Mouse (Mus musculus): ENCODE measurements around the gene Ino80d. TPM values are rescaled to one million over a fixed set of nuclear protein-coding genes. Genes with fewer than 3 reads are reported as not detected.
"Not testable (repeated sequence)": the region's sequence is repeated elsewhere in the genome, so short reads cannot be mapped to it uniquely, and the experiment has no call there.

Gene Ino80d
- 10 to 100 TPM; 37.4 to 40.0 TPM for total RNA-seq (2021)
- long read RNA-seq, experiment 1, partial matches to known transcripts = 0 of 31 reads
- long read RNA-seq, experiment 1, other reads (novel, unspliced or antisense) = 31 of 31 reads
- long read RNA-seq, experiment 2, partial matches to known transcripts = 0 of 21 reads
- long read RNA-seq, experiment 2, other reads (novel, unspliced or antisense) = 21 of 21 reads

GRCm38 (mm10) chr1:63114136-63114781 lies at the start of gene Ino80d:
TSS of gene Ino80d (minus strand) at chr1:63114667.
- peak; percentile 57 for DNase-seq (ENCODE audit: low spot score in 2 of 2)

DNA sequence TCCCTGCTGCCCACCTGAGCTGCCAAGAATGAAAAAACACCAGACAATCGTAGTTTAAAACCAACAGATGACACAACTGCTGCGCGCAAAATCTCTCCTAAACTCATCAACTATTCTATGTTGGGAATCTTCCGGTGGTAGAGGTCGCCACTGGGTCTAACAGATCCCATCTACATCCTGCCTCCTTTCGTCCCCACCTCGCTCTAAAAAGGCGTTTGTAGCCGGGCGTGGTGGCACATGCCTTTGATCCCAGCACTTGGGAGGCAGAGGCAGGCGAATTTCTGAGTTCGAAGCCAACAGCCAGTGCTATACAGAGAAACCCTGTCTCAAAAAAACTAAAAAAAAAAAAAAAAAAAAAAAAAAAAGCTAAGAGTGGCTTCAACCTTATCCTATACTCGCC lies 25.8 kb upstream of the Ino80d start:
- no peak for DNase-seq (ENCODE audit: low spot score in 2 of 2)

- DNase-seq (ENCODE audit: low spot score in 2 of 2) = not testable (repeated sequence)
Measured at GRCm38 (mm10) chr1:63138586-63138985, 24.1 kb upstream of the Ino80d start.

DNA sequence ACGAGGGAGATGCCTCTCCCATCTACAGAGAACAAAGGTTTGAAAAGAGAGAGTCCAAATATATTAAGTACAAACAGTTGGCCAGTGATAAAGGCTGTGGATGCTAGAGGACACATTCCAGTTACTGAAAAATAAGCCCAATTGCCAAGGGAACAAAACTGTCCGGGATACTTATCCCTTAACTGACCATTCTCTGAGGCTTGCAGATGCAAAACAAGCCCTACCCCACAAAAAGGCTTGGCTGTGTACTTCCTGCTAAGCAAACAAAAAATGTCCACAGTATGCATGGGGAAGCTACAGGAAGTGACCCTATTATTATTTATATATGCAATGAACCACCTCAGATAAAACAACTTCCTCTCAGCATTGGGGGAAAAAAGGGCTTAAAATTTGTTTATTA lies 23.5 kb upstream of the Ino80d start:
- DNase-seq (ENCODE audit: low spot score in 2 of 2) = no peak

DNA sequence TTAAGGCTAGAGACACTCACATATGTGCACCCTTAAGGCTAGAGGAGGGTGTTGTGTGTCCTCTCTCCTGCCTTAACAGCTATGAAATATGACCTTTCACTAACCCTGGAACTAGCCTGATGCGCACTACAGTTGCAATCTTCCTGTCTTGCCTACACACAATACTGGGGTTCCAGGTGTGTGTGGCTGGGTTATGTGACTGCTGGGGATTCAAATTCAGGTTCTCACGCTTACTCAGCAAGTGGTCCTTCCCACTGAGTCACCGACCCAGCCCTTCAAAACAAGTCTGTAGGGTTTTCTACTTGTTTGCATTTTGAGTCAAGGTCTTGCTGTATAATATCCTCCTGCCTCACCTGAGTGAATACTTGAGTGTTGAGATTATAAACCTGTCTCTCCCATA lies 20.1 kb upstream of the Ino80d start:
- DNase-seq (ENCODE audit: low spot score in 2 of 2) = no peak

GRCm38 (mm10) chr1:63131766-63132165 lies 17.3 kb upstream of the Ino80d start:
- no peak for DNase-seq (ENCODE audit: low spot score in 2 of 2)

- no peak for DNase-seq (ENCODE audit: low spot score in 2 of 2)
Measured at GRCm38 (mm10) chr1:63130883-63131282, 16.4 kb upstream of the Ino80d start.

DNA sequence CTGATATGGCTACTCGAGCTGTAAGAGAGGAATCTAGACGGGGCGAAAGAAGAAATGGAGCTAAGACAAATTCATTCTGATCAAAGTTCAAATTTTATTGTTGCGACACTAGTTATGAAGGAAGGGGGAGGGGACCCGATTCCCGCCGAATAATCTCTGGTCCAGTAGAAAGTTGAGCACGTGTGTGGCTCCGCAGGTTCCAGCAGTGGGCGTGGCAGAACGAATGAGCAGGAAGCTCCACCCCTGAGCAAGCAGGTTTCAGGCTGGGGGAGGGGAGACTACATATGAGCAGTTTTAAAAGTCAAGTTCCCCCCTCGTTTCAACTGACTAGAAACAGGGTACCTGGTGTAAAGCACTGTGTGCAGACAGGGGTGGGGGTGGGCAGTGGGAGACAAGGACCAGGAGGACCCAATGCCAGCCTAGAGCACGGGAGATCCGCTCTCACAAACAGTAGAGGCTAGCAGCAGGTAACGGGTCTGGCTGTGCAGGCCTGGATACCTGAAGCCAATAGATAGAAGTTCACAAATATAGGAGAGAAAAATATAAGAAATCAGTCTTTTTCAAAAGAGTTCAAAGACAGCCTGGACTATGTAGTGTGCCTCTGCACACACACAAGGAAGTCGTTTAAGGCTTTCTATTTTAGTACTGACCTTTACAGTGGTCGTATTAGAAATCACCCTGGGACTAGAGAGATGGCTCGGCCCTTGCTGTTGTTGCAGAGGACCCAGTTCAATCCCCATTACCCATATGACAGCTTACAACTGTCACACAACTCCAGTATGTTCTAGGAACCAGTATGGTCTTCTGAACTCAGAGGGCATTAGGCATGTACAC lies 15.6 kb upstream of the Ino80d start:
- no peak for DNase-seq (ENCODE audit: low spot score in 2 of 2)

DNA sequence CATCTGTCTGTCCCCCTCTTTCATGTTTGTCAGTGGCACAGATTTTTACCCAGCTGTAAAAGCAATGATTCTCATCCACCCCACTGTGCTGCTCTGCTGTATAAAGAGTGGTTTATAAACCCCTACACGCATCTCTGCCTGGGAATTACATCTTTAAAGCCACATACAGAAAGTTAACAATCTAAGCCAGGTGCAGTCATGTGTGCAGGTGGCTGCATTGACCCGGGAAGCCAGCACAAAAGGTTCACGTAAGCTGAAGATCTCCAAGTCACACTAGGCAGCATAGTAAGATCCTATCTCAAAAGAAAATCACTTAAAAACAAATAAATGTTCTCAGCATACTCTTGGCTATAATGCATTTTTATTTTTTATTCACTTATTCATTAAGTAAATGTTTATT lies 14.8 kb upstream of the Ino80d start:
- DNase-seq (ENCODE audit: low spot score in 2 of 2) = no peak

- no peak for DNase-seq (ENCODE audit: low spot score in 2 of 2)
Measured at GRCm38 (mm10) chr1:63126206-63126605, 11.7 kb upstream of the Ino80d start.

GRCm38 (mm10) chr1:63123823-63124450 lies 9.5 kb upstream of the Ino80d start:
- no peak for DNase-seq (ENCODE audit: low spot score in 2 of 2)

- DNase-seq (ENCODE audit: low spot score in 2 of 2) = no peak
Measured at GRCm38 (mm10) chr1:63122005-63122404, 7.5 kb upstream of the Ino80d start.

DNA sequence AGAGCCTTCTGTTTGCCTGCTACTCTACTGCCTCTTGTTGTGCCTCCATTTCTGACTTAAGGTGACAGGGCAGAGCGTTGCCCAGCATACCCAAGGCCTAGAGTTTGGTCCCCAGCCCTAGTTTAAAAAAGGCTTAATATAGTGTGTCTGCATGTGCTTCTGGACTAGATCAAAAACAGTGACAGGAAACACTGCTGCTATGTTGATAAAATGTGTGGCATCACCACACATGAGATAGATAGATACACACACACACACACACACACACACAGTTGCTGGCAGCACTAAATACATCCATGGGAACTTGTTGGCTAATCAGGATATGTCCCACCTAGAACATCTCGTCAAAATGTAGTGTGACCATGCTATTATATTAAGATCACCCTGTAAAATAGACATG lies 5.9 kb upstream of the Ino80d start:
- no peak for DNase-seq (ENCODE audit: low spot score in 2 of 2)

GRCm38 (mm10) chr1:63119675-63120074 lies 5.2 kb upstream of the Ino80d start:
- DNase-seq (ENCODE audit: low spot score in 2 of 2) = no peak

DNA sequence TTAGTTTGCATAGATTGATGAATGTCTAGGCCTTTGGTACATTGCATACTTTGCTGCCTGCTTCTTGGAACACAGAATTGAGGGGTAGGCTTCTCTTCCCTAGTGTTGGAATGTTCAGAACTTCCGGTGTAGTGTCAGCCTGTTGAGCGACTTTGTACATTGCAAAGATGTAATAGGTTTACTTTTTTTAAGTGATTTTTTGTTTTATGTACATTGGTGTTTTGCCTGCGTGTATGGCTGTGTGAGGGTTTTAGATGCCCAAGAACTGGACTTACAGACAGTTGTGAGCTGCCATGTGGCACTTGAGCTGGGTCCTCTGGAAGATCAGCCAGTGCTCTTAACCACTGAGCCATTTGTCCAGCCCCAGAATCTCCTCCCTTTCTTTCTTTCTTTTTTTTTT lies 1.1 kb upstream of the Ino80d start:
- DNase-seq (ENCODE audit: low spot score in 2 of 2) = no peak

GRCm38 (mm10) chr1:63115096-63115495 lies 629 bp upstream of the Ino80d start:
- no peak for DNase-seq (ENCODE audit: low spot score in 2 of 2)

- DNase-seq (ENCODE audit: low spot score in 2 of 2) = peak; percentile 39 to 40
Measured at GRCm38 (mm10) chr1:63113274-63114135, 962 bp downstream of the Ino80d start.

DNA sequence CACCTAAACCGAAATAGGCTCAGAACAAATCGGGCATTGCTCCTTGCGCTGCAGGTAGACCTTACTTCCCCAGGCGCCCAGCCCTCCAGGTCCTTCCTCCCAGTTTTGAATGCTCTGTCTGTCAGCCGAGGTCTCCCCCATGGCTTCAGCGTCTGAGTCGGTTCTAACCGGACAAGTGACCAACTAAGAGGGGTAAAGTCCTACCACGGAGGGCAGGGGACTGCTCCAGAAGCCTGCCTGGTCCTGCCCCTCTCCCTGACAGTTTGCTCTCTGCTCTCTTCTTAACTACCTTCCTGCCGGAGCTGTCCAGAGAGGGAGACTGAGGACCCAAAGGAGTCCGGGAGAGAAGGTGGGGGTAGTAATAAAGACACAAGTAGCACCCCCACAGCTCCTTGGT lies 1.6 kb downstream of the Ino80d start:
- peak in 1 of 2 experiments; percentile 25 for DNase-seq (ENCODE audit: low spot score in 2 of 2)

GRCm38 (mm10) chr1:63112151-63112864 lies 2.2 kb downstream of the Ino80d start:
- no peak for DNase-seq (ENCODE audit: low spot score in 2 of 2)
